Mouse (Mus musculus) thymus, adult 2 months (tissue): ENCODE measurements around the gene Psmd5.

Experiments
- CTCF ChIP-seq: fragments of 200-500 bp; IDR thresholded peaks from 2 replicates; pipeline ENCODE4 v1.5.1; 2012; ENCODE audit warnings: mild to moderate bottlenecking, control low read depth, low read length, moderate library complexity, borderline replicate concordance; ENCODE audit not compliant: control insufficient read depth, poor library complexity, insufficient read depth; ENCODE audit errors: extremely low read depth
- POLR2A ChIP-seq: fragments of 200-500 bp; IDR thresholded peaks from 2 replicates; pipeline ENCODE4 v1.6.1; 2012; ENCODE audit warnings: mild to moderate bottlenecking, low read length, control low read depth, moderate library complexity; ENCODE audit not compliant: control insufficient read depth, poor library complexity, insufficient read depth; ENCODE audit errors: extremely low read depth

DNA sequence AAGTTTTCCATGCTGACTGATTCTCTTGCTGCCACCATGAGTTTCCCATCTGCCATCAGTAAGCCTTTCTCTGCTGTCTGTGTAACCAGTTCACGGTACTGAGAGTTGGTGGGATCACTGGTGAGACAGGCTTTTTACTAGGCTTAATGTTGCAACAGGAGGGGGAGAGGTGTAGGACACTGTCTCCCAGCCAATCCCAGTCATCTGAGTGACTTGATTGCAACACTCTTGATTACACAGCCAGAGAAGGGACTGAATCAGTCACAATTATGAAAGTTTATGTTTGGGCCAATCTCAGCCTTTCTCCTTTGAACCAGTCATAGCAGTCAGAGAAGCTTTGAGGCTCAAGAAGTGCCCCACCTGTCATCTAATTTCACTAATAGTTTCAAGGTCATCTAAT, 46.7 kb downstream of the Psmd5 start:
- TF ChIP-seq CTCF, result no peak
- no peak for TF ChIP-seq POLR2A
